Mouse (Mus musculus): ENCODE measurements around the gene Rps3.

GRCm38 (mm10) chr7:99469680-99470405 lies 13.7 kb downstream of the Rps3 start:
- no peak for TF ChIP-seq POLR2A (IDR thresholded peaks at IDR 0.05; ENCODE audit: borderline replicate concordance, control insufficient read depth, low read depth, low read length)
- no peak for TF ChIP-seq CTCF (IDR thresholded peaks at IDR 0.05; ENCODE audit: control insufficient read depth, insufficient read depth, low read length)

Measured in bone marrow, adult 2 months (tissue).